Mouse (Mus musculus) urinary bladder, postnatal 36 days (tissue): ENCODE measurements around the gene Gm20388.

Source experiments
- DNase-seq, 2 experiments: peaks; one replicate each; pipeline ENCODE4 v3.0.0; 2022; ENCODE audit warnings: low spot score in 2 of 2, mixed read lengths in 1 of 2

Gene Gm20388

DNA sequence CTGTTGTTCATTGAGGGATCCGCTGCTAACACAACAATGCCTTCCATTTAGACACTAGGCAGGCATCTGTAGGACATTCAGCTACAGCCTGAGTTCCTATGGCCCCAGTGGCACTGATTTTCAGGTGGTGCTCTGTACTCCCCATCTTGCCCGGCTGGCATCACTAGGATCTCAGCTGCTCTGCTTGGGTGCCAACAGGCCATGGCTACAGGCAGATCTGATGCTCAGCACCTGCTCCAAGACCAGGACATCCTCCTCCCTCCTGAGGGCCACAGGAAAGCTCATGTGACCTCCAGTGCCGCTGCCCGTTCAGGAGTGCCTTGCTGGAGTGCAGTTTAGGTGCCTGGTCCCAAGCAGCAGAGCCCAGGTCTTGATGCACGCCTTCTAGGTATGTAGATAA is 1721.8 kb downstream of the Gm20388 start:
- DNase-seq, result no peak

DNA sequence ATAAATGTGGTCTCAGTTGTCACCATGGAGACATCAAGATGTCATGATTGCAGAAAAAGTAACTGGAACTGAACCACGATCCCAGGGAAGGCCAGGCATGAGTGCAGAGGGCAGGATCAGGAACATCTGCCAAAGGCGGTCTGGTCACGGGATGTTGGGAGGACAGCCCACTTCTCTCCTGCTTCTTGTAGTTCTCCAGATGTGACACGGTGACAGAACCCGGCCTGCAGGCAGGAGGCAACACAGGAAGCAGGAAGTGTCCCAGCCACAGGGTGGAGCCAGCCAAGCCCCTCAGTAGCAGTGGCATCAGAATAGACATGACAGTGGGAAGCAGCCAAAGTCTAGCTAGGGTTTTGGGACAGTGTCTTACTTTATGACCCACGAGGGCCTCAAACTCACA is 1724.9 kb downstream of the Gm20388 start:
- DNase-seq, result no peak

DNA sequence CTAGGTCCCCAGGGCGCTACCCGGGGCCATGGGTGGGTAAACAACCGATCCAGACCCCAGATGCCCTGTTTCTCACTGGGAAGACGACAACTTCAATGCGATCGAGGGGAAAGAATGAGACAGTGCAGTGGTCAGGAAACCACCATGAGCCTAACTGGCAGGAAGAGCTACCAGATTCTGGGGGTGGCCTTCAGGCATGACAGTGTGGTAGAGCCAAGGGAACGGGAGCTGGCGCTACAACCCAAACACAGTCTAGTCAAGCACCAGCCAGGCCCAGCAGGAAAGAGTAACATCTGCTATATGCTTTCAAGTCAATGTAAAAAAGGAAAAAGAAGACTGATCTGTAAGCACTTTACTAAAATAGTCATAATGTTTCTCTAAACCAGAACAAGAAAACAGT is 1725.5 kb downstream of the Gm20388 start:
- no peak for DNase-seq

DNA sequence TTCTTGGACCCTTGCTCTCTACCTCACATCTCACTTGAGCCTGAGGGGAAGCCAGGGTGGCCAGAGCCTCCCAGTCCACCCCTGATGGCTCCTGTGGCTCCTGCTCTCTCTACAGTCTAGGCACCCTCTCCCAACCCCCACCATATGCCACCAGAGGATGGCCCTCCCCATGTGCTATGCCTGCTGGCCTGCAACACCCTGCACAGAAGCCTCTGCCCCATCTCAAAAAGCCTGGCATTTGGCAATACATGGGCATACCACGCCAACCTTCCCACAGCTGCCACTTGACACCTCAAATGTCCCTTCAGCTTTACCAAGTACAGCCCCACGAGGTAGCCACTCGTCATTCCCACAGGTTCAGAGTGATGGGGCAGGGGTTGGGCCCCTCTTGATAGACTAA is 1732.2 kb downstream of the Gm20388 start:
- DNase-seq, result no peak

DNA sequence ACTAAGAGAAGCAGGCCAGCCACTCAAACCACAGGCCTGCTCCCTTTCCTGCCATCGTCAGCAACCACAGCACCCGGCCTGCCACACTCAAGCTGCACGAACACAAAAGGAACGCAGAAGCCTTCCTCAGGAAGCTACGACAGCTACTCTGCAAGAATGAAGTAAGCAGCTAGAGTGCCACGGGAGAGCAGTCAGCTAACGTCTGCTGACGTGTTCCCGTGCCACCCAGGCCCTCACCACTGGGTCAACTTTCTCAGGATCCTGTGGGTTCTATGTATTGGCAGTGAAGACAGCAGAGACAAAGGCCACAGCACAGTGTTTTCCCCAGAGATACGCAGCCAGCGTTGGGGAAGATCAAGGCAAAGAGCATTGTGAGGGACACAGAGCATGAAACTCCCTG is 1732.7 kb downstream of the Gm20388 start:
- DNase-seq, result no peak

DNA sequence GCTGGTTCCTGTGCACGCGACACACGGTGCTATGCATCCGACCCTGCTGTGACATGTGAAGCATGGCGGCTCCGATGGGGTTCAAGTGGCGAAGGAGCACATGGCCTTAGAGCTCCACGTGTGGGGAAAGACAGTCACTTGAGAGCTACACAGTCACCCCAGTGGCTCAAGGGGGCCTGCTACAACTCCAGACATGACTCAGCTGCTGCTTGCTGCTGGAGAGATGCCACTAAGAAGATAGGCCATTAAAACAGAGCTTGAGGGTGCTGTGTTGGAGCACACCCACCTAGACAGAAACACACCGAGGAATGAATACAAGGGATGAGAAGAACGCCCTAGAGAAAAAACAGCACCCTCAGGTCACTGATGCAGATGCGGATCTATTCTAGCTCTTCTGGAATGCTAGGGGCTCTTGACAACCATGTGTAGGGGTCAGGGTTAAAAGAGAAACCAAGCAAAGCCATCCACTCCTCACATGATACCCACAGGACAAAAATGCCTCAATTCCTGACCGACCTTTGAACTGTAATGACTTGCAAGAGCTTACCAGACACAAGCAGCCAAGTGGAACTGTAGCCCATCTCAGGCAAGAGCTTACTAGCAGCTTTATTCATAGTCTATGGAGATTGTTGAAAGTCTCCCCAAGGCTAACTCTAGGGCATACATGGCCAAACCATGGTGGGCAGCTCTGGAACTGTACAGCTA is 1737.0 kb downstream of the Gm20388 start:
- no peak for DNase-seq

DNA sequence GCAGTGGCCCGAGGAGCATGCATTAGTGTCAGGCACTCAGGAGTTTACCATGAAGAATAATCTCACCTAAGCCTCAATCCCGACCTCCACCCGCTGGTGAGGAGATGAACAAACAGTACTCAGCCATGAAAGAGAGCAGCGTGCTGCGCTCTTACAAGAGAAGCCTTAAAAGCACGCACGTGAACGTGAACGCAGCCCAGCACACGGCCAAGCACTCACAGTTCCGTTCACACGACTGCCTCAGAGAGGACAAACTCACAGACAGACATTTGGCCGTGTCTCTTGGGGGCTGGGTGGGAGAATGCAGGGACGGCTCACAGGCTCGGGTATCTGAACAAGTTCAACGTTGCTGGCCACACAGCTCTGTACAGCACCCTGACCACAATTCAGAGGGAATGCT is 1737.8 kb downstream of the Gm20388 start:
- DNase-seq, result no peak

DNA sequence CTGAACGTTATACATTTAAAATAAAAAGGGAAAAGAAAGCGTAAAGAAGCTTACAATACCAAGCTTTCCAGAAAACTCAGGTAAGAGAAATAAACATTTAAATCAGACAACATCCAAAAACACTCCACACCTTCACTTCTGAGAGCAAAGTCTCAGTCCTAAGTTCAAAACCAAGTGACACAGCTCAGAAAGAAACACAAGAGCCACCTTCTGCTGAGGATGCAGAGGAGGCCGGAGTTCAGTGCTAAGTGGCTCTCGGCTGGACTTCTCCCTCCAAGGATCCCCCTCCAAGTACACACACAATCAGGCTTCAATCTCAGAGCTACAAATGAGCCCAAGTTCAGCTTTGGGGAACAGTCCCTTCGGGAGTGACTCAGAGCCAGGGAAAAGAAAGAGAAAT is 1738.8 kb downstream of the Gm20388 start:
- DNase-seq, result no peak

DNA sequence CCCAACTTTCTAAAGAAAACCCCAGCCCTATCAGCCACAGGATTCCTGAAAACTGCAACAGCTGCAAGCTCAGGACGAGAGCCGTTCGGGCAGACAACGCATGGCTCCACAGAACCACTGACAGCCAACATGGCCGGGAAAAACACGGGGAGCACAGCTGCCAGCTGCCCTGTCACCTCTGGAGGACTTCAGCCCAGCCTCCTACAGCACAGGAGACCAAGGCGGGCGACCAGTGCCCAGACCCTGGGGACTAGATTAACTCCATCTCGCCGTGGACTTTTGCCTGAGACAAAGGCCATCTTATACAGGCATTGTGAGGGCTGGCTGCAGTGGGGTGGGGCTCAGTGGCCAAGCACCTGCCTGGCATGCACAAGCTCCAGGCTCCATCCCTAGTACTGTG is 1739.3 kb downstream of the Gm20388 start:
- no peak for DNase-seq

DNA sequence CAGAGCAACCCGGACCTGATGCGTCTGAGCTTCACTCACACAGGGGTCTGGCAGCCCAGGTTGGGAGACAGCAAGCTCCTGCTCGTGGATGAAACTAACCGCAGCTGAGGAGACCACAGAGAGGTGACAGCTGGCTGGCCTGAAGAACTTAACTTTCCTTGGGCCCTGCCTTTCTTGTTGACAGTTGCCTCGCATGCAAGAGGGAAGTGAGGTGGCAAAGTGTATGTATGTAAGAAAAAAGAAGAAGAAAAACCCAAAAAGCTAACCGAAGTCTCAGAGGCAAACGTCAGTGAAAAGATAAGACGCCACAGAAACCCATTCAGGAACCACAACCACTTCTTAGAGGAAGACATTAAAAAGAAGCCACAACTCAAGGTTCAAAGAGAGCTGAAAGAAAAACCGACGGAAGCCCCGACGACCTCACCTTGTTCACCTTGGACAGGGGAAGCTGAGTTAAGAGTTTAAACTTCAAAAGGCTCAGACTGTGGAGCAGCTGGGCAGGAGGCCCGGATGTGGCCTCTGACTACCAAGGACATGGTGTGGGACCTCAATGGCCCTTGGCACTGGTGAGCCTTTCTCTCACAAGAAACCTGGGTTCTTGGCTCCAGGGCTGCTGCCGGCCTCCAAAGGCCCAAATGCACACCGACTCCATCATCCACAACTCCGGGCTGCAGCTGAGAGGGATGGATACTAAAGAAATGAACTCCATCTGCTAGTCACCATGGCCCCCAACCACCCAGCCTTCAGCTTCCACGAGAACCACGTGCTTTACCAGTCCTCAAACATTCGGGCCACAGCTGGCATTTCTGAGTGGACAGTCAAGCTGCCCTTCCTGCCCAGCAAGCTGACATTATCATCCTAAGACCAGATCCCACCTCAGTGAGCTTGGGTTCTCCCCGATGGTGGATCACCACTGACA is 1740.0 kb downstream of the Gm20388 start:
- DNase-seq, result no peak

DNA sequence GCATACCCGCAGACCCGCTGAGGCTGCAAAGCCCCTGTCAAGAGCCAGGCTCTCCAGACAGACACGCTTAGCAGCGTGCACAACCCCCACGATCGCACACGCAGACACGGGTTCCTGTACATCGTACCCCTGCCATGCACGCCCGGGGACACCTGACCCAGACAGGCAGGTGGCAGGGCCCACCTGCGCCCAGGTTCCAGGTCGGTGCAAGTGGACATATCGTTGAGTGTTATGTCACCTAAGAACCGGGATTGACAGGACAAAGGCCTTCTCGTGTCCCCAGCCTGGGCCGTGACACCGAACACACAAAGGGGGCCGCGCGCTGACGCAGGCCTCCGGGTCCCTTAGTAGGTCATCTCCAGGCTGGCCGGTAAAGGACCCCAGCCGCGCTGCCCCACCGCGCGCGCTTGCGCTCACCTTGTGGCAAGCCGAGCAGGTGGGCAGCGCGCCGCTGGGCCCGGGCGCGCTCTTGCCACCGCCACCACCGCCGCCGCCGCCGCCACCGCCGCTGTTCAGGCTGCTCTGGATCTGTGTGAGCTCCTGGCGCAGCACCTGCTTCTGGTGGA is 1740.8 kb downstream of the Gm20388 start:
- DNase-seq, result no peak

DNA sequence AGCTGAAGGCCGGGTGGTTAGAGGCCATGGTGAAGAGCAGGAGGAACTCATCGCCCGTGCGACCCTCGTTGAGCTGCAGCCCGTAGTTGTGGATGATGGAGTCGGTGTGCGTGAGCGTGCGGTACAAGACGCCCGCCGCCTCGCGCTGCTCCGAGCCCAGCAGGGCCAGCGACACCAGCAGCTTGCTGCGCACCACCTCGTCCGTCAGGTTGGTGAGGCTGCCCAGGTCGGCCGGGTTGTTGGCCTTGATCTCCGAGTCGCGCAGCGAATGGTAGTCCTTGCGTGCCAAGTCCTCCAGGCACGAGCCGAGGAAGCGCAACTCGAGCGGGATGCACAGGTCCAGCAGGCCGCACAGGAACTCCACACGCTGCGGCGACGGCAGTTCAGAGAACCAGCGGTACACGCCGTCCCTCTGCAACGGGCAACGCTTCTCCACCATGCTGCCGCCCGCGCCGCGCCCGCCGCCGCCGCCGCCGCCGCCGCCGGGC is 1741.3 kb downstream of the Gm20388 start:
- DNase-seq, result peak in 1 of 2 experiments; percentile 48

DNA sequence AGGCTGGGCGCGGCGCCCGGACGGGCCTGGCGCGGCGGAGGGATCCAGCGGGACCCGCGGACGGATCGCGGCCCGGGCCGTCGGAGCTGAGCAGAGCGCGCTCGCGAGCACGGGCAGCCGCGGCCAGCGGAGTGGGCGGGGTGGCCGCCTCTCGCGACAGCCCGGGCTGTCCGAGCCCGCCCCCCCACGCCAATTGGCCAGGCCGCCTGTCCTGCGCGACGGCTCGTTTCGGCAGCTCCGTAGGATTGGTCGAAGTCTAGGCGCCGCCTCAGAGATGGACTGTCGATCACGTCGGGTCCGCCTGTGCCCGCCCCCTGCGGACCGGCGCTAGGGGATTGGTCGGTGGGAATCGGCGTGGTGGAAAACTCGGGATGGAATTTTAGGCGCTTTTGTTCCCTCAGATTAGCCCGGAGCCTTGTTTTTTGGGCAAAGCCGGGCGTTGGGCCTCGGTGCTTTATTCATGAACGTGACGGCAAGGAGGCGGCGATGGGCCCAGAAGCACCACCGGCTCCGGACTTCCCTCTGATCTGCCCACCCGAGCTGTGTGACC is 1742.2 kb downstream of the Gm20388 start, which contains the start of gene Zcchc14:
Gene Zcchc14, minus strand, starts transcription at position 128 of the 550 bp plus-strand sequence.
- DNase-seq, result peak; percentile 95 to 97

DNA sequence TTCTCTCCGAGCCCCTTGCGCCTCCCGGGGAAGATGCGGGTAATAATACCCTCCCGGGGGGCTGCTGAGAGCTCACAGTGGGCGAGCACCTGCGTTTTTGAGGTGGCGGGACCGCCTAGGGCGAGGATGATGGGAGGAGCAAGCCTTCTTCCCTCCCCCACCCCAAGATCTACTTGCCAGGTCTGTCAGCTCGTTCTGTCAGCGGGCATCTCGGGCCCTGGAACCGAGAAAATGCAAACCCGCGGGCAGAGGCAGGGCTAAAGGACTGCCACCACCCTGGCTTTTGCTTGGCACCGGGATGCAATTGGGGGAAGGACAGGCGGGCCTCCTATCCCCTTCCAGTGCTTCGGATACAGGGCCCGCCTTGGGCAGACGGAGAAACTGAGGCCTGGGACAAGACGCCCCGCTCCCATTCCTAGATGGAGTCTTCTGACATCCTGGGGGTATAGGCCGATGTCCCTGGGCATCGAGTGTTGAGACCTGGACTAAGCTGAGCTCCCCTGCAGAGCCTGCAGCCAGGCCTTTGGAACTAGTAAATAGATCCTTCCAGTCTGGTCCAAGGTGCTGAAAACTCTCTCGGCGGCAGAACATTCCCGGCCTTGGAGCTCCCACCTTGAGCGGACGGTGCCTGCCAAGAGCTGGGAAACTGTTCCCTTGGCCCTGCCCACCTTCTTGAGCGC is 1742.8 kb downstream of the Gm20388 start:
- no peak for DNase-seq

DNA sequence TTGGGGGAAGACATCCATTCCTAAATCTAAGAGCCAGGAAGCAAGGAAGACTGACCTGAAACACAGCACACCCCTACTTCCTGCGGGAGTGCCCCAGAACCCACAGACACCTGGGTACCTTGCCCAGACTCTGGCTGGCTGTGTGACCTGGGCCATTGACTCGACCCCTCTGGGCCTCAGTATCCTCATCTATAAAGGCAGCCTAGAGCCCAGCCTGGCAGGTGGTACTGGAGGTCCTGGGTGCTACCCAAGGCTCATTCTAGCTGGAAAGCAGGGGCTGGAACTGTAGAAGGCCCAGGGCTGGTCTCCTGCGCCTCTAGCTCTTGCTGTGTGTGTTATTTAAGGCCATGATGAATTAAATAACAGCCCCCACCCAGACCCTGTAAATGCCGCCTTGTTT is 1743.5 kb downstream of the Gm20388 start:
- DNase-seq, result no peak

DNA sequence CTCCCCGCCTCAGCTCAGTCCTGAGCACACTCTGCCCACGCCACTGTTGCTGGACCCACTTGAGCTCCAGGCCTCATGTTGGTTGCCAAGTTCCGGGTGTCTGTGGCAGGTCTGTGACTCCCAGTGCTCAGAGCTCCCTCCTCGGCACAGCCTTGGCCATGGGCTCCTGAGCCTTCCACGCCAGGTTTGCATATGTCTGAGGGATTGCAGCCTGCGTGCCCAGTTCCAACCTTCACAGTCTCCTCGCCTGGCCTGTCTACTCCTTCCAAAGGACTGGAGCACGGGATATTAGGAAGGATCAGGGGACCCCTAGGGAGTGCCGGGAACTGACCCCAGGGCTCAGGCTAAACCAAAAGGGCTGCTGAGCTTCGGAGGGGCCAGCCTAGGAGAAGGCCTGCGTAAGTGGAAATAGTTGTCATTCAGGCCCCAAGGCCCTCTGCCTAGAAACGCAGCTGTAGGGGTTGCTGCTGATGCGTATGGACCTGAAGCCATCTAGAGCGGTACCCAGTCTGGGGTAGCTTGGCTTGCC is 1744.4 kb downstream of the Gm20388 start:
- DNase-seq, result no peak

DNA sequence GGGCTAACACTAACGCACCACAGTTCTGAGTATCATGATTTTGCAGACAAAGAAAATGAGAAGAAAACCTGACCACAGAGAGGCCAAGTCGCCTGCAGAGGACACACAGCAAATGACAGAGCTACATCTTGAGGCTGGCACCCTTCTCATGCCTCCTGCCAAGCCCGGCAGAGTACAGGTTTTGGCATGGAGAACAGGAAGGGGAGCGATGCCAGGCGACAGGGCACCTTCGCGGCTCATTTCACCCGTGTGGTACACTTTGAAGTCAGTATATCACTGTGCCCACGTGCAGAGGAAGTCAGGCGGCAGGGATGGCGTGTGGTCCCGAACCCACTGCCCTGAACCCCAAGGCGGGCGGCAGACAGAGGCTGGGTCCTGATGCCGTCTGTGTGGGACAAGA is 1750.0 kb downstream of the Gm20388 start:
- no peak for DNase-seq

DNA sequence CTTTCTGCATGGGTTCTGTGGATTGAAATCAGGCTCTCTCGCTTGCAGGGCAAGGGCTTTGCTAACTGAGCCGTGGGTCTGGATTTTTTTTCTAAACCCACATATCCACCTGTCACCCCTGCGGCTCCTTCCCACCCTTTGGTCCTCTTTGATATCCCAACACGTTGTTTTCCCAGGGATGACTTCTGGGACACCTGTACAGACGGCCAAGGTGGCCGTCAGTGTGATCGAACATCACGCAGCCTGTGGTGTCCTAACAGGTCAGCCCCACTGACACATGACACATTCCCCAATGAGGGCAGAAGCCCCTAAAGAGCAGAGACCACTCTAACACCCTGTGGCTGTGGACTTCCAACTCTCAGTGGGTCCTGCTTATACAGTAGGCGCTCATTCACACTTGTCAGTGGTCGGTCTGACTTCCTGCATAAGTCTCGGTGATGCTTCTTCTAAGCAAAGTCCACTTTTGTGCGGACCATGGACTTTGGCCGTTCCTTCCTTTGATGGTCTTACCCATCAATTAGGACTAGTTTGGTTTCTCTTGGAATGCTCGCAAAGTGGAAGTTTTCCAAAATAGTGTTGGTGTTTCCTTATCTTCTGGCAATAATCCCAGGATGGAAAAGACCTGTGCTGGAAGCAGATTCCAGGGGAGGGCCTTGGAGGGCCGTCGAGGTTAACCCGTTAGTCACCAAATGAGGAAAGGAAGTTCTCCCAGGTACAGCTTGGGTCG is 1751.2 kb downstream of the Gm20388 start:
- no peak for DNase-seq

DNA sequence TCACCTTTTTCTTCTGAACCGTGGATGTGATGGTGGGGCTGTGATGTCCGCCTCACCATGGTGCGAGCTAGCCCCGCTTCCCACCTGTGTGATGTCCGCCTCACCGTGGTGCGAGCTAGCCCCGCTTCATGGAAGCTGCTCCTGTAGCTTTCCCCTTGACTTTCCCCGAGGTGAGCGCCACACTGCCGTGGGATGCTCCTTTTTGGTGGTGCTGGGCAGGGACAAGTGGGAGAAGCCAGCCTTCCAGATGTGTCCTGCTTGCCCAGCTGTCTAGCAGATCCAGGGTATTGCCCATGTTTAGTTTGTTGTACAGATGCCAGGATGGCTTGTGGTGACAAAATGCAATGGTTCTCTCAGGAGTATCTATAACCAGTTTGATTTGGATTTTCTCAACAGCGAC is 1752.5 kb downstream of the Gm20388 start:
- DNase-seq, result no peak

DNA sequence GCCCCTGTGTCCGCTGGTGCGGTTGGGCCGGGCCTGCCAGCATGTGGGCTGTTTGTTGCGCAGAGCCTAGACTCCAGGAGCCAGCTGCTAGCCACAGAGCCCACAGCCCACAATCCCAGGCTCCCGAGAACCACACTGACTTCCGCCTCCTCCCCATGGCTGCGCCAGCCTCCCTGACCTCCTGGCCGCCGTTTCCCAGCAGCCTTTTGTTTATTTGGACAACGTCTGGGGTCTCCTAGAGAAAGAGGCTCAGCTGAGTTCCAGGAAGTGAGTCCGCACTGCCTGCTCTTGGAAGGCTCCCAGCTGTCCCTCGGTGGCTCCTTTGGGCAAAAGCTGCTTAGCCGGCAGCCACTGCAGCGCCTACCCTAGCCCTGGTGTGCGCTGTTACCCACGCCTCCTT is 1754.7 kb downstream of the Gm20388 start:
- DNase-seq, result peak; percentile 44 to 66
